Mouse (Mus musculus) frontal cortex, adult 2 months (tissue): ENCODE results near the gene Zfp992. TPM values are rescaled to one million over a fixed set of nuclear protein-coding genes. Genes with fewer than 3 reads are reported as not detected.
"Not testable (repeated sequence)": the region's sequence is repeated elsewhere in the genome, so short reads cannot be mapped to it uniquely, and the experiment has no call there.

Experiments used
- DNase-seq, 2 experiments: peaks; one replicate each; pipeline ENCODE4 v3.0.0; 2022; ENCODE audit warnings: low spot score in 1 of 2; ENCODE audit errors: extremely low spot score in 1 of 2
- polyA plus RNA-seq: library from polyadenylated mRNA; depleted of rRNA; stranded (reverse); fragments of >200 nt; gene quantifications from 2 replicates; pipeline ENCODE4 v1.2.3, GENCODE M21; 2012; rRNA removed

Zfp992 gene
- polyA plus RNA-seq, result 0.32 and 0.61 TPM in 2 replicates

GRCm38 (mm10) chr4:146448950-146449349 is at the start of gene Zfp992:
Gene Zfp992 (plus strand): TSS chr4:146449023.
- not testable (repeated sequence) for DNase-seq

- DNase-seq, result not testable (repeated sequence)
Observed at GRCm38 (mm10) chr4:146429467-146429866, 19.4 kb upstream of the Zfp992 start.

- not testable (repeated sequence) for DNase-seq
Observed at GRCm38 (mm10) chr4:146430876-146431275, 17.9 kb upstream of the Zfp992 start.

GRCm38 (mm10) chr4:146435539-146435938 is 13.3 kb upstream of the Zfp992 start:
- DNase-seq, result not testable (repeated sequence)

- DNase-seq, result not testable (repeated sequence)
Observed at GRCm38 (mm10) chr4:146437256-146437655, 11.6 kb upstream of the Zfp992 start.

GRCm38 (mm10) chr4:146444345-146444744 is 4.5 kb upstream of the Zfp992 start:
- DNase-seq, result not testable (repeated sequence)

GRCm38 (mm10) chr4:146445121-146445520 is 3.7 kb upstream of the Zfp992 start:
- not testable (repeated sequence) for DNase-seq

GRCm38 (mm10) chr4:146446135-146446534 is 2.7 kb upstream of the Zfp992 start:
- not testable (repeated sequence) for DNase-seq

GRCm38 (mm10) chr4:146447016-146447415 is 1.8 kb upstream of the Zfp992 start:
- not testable (repeated sequence) for DNase-seq

GRCm38 (mm10) chr4:146449711-146450110 is 888 bp downstream of the Zfp992 start:
- DNase-seq, result not testable (repeated sequence)

GRCm38 (mm10) chr4:146452576-146452975 is 3.8 kb downstream of the Zfp992 start:
- not testable (repeated sequence) for DNase-seq

GRCm38 (mm10) chr4:146454170-146454569 is 5.3 kb downstream of the Zfp992 start:
- DNase-seq, result not testable (repeated sequence)

- DNase-seq, result no peak
Observed at GRCm38 (mm10) chr4:146454896-146455295, 6.1 kb downstream of the Zfp992 start.

GRCm38 (mm10) chr4:146455321-146455721 is 6.5 kb downstream of the Zfp992 start:
- no peak for DNase-seq

- DNase-seq, result no peak
Observed at GRCm38 (mm10) chr4:146456061-146456726, 7.4 kb downstream of the Zfp992 start.

- no peak for DNase-seq
Observed at GRCm38 (mm10) chr4:146457126-146457525, 8.3 kb downstream of the Zfp992 start.

- no peak for DNase-seq
Observed at GRCm38 (mm10) chr4:146457720-146458119, 8.9 kb downstream of the Zfp992 start.

GRCm38 (mm10) chr4:146459822-146460221 is 11.0 kb downstream of the Zfp992 start:
- DNase-seq, result not testable (repeated sequence)

GRCm38 (mm10) chr4:146460685-146461084 is 11.9 kb downstream of the Zfp992 start:
- not testable (repeated sequence) for DNase-seq

GRCm38 (mm10) chr4:146463649-146464351 is 15.0 kb downstream of the Zfp992 start:
- DNase-seq, result not testable (repeated sequence)

GRCm38 (mm10) chr4:146469984-146470383 is 21.2 kb downstream of the Zfp992 start:
- not testable (repeated sequence) for DNase-seq

GRCm38 (mm10) chr4:146474181-146474580 is 25.4 kb downstream of the Zfp992 start:
- DNase-seq, result not testable (repeated sequence)
